Mouse (Mus musculus): Measurements from ENCODE around the gene Fam8a1. TPM values are rescaled to one million over a fixed set of nuclear protein-coding genes. Genes with fewer than 3 reads are reported as not detected.
A peak's percentile ranks its signal among the peaks of the same experiment; 100 is the strongest.

The Fam8a1 gene
- polyA plus RNA-seq, 1 experiment from 2014 or later, result 17.5 TPM

DNA sequence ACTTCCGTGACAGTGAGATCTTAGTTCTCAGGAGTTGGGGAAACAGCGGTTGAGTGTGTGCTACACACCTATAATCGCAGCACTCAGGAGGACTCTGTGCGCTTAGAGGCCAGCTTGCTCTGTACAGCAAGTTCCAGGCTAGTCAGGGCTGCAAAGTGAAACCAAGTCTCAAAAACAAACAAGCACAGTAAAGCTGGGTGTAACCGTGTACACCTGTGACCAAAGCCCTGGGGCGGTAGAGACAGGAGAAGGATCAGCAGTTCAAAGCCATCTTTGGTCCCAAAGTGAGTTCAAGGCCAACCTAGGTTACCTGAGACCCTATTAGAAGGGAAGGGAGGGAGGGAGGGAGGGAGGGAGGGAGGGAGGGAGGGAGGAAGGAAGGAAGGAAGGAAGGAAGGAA, 25.1 kb upstream of the Fam8a1 start:
- WGBS, result 94% methylated on average over 6 of the region's 6 CpGs
- no peak overlapping the region for H3K4me3 ChIP-seq
- ATAC-seq, result no peak
- no peaks in the 10 kb centered on the region for H3K27me3 ChIP-seq
- no peaks in the 10 kb centered on the region; the same call in 1 of the 2 replicates for H3K9me3 ChIP-seq (replicated peaks)
- H3K4me1 ChIP-seq, result peaks cover 3% of the 10 kb centered on the region; the same call in 1 of the 2 replicates
- no peak overlapping the region for H3K27ac ChIP-seq
- no peak overlapping the region for H3K9ac ChIP-seq
- H3K4me2 ChIP-seq, result no peak overlapping the region
- no peaks in the 10 kb centered on the region for H3K36me3 ChIP-seq (ENCODE audit: poor library complexity, severe bottlenecking)

GRCm38 (mm10) chr13:46645476-46645875, 23.8 kb upstream of the Fam8a1 start:
- Histone ChIP-seq H3K27me3 (no peaks in the 10 kb centered on the region), H3K4me3 (no peak overlapping the region), H3K27ac (no peak overlapping the region), H3K36me3 (ENCODE audit: poor library complexity, severe bottlenecking) (no peaks in the 10 kb centered on the region), H3K9ac (no peak overlapping the region), H3K4me1 (peaks cover 3% of the 10 kb centered on the region; the same call in 1 of the 2 replicates), H3K4me2 (no peak overlapping the region), H3K9me3 (replicated peaks) (no peaks in the 10 kb centered on the region; the same call in 1 of the 2 replicates)
- ATAC-seq, result no peak
- 79% methylated on average over 6 of the region's 6 CpGs for WGBS

- no peak overlapping the region for H3K4me2 ChIP-seq
- H3K36me3 ChIP-seq (ENCODE audit: poor library complexity, severe bottlenecking), result no peaks in the 10 kb centered on the region
- H3K27ac ChIP-seq, result no peak overlapping the region
- no peaks in the 10 kb centered on the region for H3K9me3 ChIP-seq (replicated peaks)
- no peak overlapping the region for H3K9ac ChIP-seq
- no peak overlapping the region for H3K4me3 ChIP-seq
- WGBS, result 89% methylated on average over 7 of the region's 7 CpGs
- ATAC-seq, result no peak
- 0 out of 2 replicates have a peak, but pooled peaks cover 4% of the 10 kb centered on the region for H3K4me1 ChIP-seq
- H3K27me3 ChIP-seq, result no peaks in the 10 kb centered on the region
Observed at GRCm38 (mm10) chr13:46651853-46652252, 17.5 kb upstream of the Fam8a1 start.

- Histone ChIP-seq H3K4me3 (no peak overlapping the region), H3K4me1 (0 out of 2 replicates have a peak, but pooled peaks cover 4% of the 10 kb centered on the region), H3K27me3 (no peaks in the 10 kb centered on the region), H3K9ac (no peak overlapping the region), H3K36me3 (ENCODE audit: poor library complexity, severe bottlenecking) (no peaks in the 10 kb centered on the region), H3K9me3 (replicated peaks) (no peaks in the 10 kb centered on the region), H3K4me2 (no peak overlapping the region), H3K27ac (no peak overlapping the region)
- WGBS, result 88% methylated on average over 7 of the region's 7 CpGs
- no peak for ATAC-seq
Observed at GRCm38 (mm10) chr13:46652671-46653070, 16.7 kb upstream of the Fam8a1 start.

DNA sequence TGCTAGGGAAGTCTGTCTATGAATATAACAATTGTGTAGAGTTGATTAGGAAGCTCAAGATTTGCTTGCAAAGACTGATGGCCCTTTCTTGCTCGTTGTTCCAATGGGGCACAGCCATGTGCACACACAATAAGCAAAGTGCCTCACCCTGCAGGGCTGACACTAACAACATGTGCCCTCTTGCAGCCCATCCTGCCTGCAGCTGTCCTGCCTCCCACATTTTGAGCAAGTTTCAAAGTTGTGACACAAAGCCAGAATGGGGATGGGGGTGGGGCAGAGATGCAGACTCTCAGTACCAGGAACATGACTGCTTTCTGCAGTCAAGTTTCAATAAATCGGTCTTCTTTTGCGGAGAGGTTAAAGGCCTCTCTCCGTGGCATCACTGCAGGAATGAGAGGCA, 15.7 kb upstream of the Fam8a1 start:
- no peaks in the 10 kb centered on the region for H3K36me3 ChIP-seq (ENCODE audit: poor library complexity, severe bottlenecking)
- no peaks in the 10 kb centered on the region for H3K27me3 ChIP-seq
- H3K4me3 ChIP-seq, result no peak overlapping the region
- ATAC-seq, result no peak
- 67% methylated on average over 4 of the region's 4 CpGs for WGBS
- H3K4me2 ChIP-seq, result no peak overlapping the region
- H3K4me1 ChIP-seq, result 0 out of 2 replicates have a peak, but pooled peaks cover 4% of the 10 kb centered on the region
- H3K27ac ChIP-seq, result peak overlapping the region; percentile 16; the same call in 1 of the 2 replicates
- H3K9me3 ChIP-seq (replicated peaks), result no peaks in the 10 kb centered on the region
- no peak overlapping the region for H3K9ac ChIP-seq

- Histone ChIP-seq H3K4me2 (no peak overlapping the region), H3K4me1 (0 out of 2 replicates have a peak, but pooled peaks cover 4% of the 10 kb centered on the region), H3K27ac (no peak overlapping the region), H3K9ac (no peak overlapping the region), H3K4me3 (no peak overlapping the region), H3K9me3 (replicated peaks) (no peaks in the 10 kb centered on the region), H3K27me3 (no peaks in the 10 kb centered on the region), H3K36me3 (ENCODE audit: poor library complexity, severe bottlenecking) (no peaks in the 10 kb centered on the region)
- 57% methylated on average over 5 of the region's 5 CpGs for WGBS
- no peak; the same call in 1 of the 2 replicates for ATAC-seq
Observed at GRCm38 (mm10) chr13:46654566-46654965, 14.8 kb upstream of the Fam8a1 start.

- 91% methylated on average over 5 of the region's 5 CpGs for WGBS
- no peak for ATAC-seq
Observed at GRCm38 (mm10) chr13:46659211-46659610, 10.1 kb upstream of the Fam8a1 start.

GRCm38 (mm10) chr13:46663461-46663964, 5.8 kb upstream of the Fam8a1 start:
- peak; percentile 59 for ATAC-seq
- 28% methylated on average over 4 of the region's 4 CpGs for WGBS
- Histone ChIP-seq H3K4me1 (peaks cover 2% of the 10 kb centered on the region), H3K4me3 (no peak overlapping the region), H3K27me3 (no peaks in the 10 kb centered on the region), H3K9ac (no peak overlapping the region), H3K36me3 (ENCODE audit: poor library complexity, severe bottlenecking) (no peaks in the 10 kb centered on the region), H3K4me2 (no peak overlapping the region), H3K9me3 (replicated peaks) (no peaks in the 10 kb centered on the region), H3K27ac (no peak overlapping the region)

More at GRCm38 (mm10) chr13:46659211-46659610, 10.1 kb upstream of the Fam8a1 start:
- no peaks in the 10 kb centered on the region for H3K36me3 ChIP-seq (ENCODE audit: poor library complexity, severe bottlenecking)
- no peak overlapping the region for H3K9ac ChIP-seq
- H3K4me2 ChIP-seq, result no peak overlapping the region
- H3K4me3 ChIP-seq, result no peak overlapping the region
- no peaks in the 10 kb centered on the region for H3K9me3 ChIP-seq (replicated peaks)
- H3K27me3 ChIP-seq, result no peaks in the 10 kb centered on the region
- no peak overlapping the region for H3K27ac ChIP-seq
- H3K4me1 ChIP-seq, result no peaks in the 10 kb centered on the region

DNA sequence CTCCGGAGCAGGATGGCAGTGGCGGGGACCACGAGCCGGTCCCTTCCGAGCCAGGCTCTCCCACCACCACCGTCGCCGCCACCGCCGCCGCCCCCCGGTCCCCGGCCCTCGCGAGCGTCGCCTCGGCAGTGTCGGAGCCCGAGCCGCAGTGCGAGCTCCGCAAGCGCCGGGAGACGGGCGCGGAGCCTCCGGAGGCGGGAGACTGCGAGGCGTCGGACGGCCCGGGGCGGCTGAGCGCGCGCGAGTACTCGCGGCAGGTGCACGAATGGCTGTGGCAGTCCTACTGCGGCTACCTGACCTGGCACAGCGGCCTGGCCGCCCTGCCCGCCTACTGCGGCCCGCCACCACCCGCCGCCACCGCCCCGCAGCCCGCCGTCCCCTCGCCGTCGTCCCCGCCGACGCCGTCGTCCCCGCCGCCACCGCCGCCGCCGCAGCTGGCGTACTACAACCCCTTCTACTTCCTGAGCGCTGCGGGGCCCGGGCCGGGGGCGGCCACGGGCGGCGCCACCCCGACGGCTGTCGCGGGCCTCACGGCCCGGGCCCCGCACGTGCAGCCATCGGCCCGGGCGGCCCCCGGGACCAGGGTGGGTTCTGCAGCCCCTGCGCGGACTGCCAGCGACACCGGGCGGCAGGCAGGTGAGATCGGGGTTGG, 424 bp downstream of the Fam8a1 start:
- Histone ChIP-seq H3K4me2 (peak overlapping the region; percentile 80), H3K27ac (peak overlapping the region; percentile 85), H3K4me1 (peaks cover 30% of the 10 kb centered on the region), H3K9ac (peak overlapping the region; percentile 93), H3K27me3 (no peaks in the 10 kb centered on the region), H3K36me3 (ENCODE audit: poor library complexity, severe bottlenecking) (peaks cover 35% of the 10 kb centered on the region), H3K4me3 (peak overlapping the region; percentile 93), H3K9me3 (replicated peaks) (no peaks in the 10 kb centered on the region)
- ATAC-seq, result peak; percentile 63
- under 1% methylated on average over 53 of the region's 96 CpGs for WGBS

GRCm38 (mm10) chr13:46670514-46670913, 1.2 kb downstream of the Fam8a1 start:
- peak overlapping the region; percentile 80 for H3K4me2 ChIP-seq
- no peaks in the 10 kb centered on the region for H3K27me3 ChIP-seq
- H3K9me3 ChIP-seq (replicated peaks), result no peaks in the 10 kb centered on the region
- no peak for ATAC-seq
- peaks cover 30% of the 10 kb centered on the region for H3K4me1 ChIP-seq
- peak overlapping the region; percentile 93 for H3K9ac ChIP-seq
- H3K27ac ChIP-seq, result no peak overlapping the region
- peaks cover 42% of the 10 kb centered on the region for H3K36me3 ChIP-seq (ENCODE audit: poor library complexity, severe bottlenecking)
- WGBS, result 65% methylated on average over 9 of the region's 9 CpGs
- H3K4me3 ChIP-seq, result peak overlapping the region; percentile 93

DNA sequence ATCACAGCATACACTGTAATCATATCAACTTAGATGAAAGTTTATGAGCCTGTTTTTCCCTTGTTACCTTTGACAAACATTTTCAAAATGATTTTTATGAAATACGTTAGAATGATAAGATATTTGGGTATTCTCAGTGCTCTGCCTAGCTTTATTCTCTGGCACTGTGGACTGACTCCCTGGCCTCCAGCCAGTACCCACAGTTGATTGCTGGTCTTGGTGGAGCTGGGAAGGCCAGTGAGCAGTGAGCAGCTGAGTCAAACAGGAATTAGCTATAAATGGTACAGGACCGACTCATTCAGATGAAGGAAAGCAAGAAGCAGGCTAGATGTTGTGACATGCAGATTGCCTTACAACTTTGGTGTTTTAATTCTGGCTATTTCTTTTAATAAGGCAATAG, 5.3 kb downstream of the Fam8a1 start:
- Histone ChIP-seq H3K27ac (no peak overlapping the region), H3K4me3 (no peak overlapping the region), H3K9me3 (replicated peaks) (no peaks in the 10 kb centered on the region), H3K27me3 (no peaks in the 10 kb centered on the region), H3K4me1 (peaks cover 24% of the 10 kb centered on the region), H3K36me3 (ENCODE audit: poor library complexity, severe bottlenecking) (peaks cover 62% of the 10 kb centered on the region), H3K4me2 (no peak overlapping the region), H3K9ac (no peak overlapping the region)
- WGBS, result 91% methylated on average over 2 of the region's 2 CpGs
- no peak for ATAC-seq

GRCm38 (mm10) chr13:46677721-46678120, 8.4 kb downstream of the Fam8a1 start:
- H3K4me1 ChIP-seq, result 0 out of 2 replicates have a peak, but pooled peaks cover 4% of the 10 kb centered on the region
- no peaks in the 10 kb centered on the region for H3K27me3 ChIP-seq
- no peak overlapping the region for H3K4me3 ChIP-seq
- H3K4me2 ChIP-seq, result no peak overlapping the region
- H3K27ac ChIP-seq, result no peak overlapping the region
- WGBS, result 87% methylated on average over 4 of the region's 4 CpGs
- H3K9ac ChIP-seq, result no peak overlapping the region
- ATAC-seq, result no peak
- no peaks in the 10 kb centered on the region for H3K9me3 ChIP-seq (replicated peaks)
- peaks cover 63% of the 10 kb centered on the region for H3K36me3 ChIP-seq (ENCODE audit: poor library complexity, severe bottlenecking)

Measured in forebrain, embryonic 13.5 days (tissue).